Mouse (Mus musculus) neural tube, embryonic 11.5 days (tissue): Measurements from ENCODE around the gene Nags. TPM values are rescaled to one million over a fixed set of nuclear protein-coding genes. Genes with fewer than 3 reads are reported as not detected.

Experiments
- ATAC-seq: fragments of 200-750 bp; cut with Nextera tagmentation; 2 replicates; pipeline ENCODE4 v1.8.0; 2017; ENCODE audit warnings: moderate number of reproducible peaks, mild to moderate bottlenecking, moderate TSS enrichment, moderate library complexity; ENCODE audit not compliant: insufficient read depth, low FRiP score, low TSS enrichment
- DNase-seq: peaks from one replicate; pipeline ENCODE4 v3.0.0-alpha.2; 2015; ENCODE audit warnings: low spot score
- H3K27ac ChIP-seq: fragments of 300-500 bp; sonication (generic); 2 replicates; pipeline ENCODE4 v1.5.1; 2014; ENCODE audit warnings: low read depth, mild to moderate bottlenecking, low read length
- H3K27me3 ChIP-seq: fragments of 300-500 bp; sonication (generic); 2 replicates; pipeline ENCODE4 v1.6.1; 2014; ENCODE audit warnings: mild to moderate bottlenecking, low read length, mixed read lengths; ENCODE audit not compliant: control insufficient read depth, insufficient read depth
- H3K36me3 ChIP-seq: fragments of 300-500 bp; sonication (generic); 2 replicates; pipeline ENCODE4 v1.6.1; 2014; ENCODE audit warnings: mild to moderate bottlenecking, low read length, moderate library complexity, mixed read lengths; ENCODE audit not compliant: control insufficient read depth, insufficient read depth
- H3K4me1 ChIP-seq: fragments of 300-500 bp; sonication (generic); 2 replicates; pipeline ENCODE4 v1.6.1; 2014; ENCODE audit warnings: low read length, mixed read lengths; ENCODE audit not compliant: control insufficient read depth, insufficient read depth
- H3K4me2 ChIP-seq: fragments of 300-500 bp; sonication (generic); 2 replicates; pipeline ENCODE4 v1.6.1; 2014; ENCODE audit warnings: low read depth, mild to moderate bottlenecking, moderate library complexity
- H3K4me3 ChIP-seq: fragments of 300-500 bp; sonication (generic); 2 replicates; pipeline ENCODE4 v1.5.1; 2014; ENCODE audit warnings: low read depth, low read length
- H3K9ac ChIP-seq: fragments of 300-500 bp; sonication (generic); 2 replicates; pipeline ENCODE4 v1.6.1; 2014; ENCODE audit warnings: mild to moderate bottlenecking, low read length
- H3K9me3 ChIP-seq: fragments of 300-500 bp; sonication (generic); 2 replicates; pipeline ENCODE4 v1.6.1; 2016; ENCODE audit warnings: low read length; ENCODE audit not compliant: control insufficient read depth
- WGBS: fragments of 180-500 bp; shearing (Covaris S2); extraction: QIAGEN DNeasy Blood & Tissue Kit; methylation state at CpG from one replicate; pipeline ENCODE4 v1.1.7; 2014; 5-methylcytosine and 5-hydroxymethylcytosine counted together
- polyA plus RNA-seq: library from polyadenylated mRNA; unstranded; fragments of >200 nt; fragmentation: Nextera tagmentation; extraction: Ambion mirVana; gene quantifications from 2 replicates; pipeline ENCODE4 v1.2.1, GENCODE M21; 2014

The Nags gene
- polyA plus RNA-seq, 1 experiment from 2014 or later: not detected

DNA sequence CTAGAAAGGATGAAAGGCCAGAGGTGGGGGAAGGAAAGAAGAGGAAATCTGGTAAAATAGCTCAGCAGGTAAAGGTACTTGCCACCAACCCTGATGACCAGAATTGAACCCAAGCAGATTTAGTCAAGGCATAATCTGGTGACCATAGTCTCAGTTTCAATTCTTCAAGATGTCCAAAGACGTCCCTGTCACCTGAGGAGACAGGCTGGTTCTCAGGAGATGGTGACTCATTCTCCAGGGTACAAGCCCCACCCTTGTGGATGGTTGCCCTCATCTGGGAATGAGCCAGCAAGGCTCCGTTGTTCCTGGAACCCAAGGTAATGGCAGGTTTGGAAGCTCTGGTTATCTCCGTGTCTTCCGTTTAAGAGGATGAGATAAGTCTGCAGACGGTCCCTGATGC is 33.7 kb upstream of the Nags start:
- Histone ChIP-seq H3K4me2 (no peak overlapping the region), H3K4me3 (no peak overlapping the region), H3K27me3 (peaks cover 26% of the 10 kb centered on the region), H3K4me1 (peaks cover 3% of the 10 kb centered on the region; the same call in 1 of the 2 replicates), H3K36me3 (no peaks in the 10 kb centered on the region), H3K9me3 (no peaks in the 10 kb centered on the region), H3K27ac (no peak overlapping the region), H3K9ac (no peak overlapping the region)
- WGBS: 87% methylated on average over 5 of the region's 5 CpGs
- ATAC-seq: no peak
- no peak for DNase-seq

DNA sequence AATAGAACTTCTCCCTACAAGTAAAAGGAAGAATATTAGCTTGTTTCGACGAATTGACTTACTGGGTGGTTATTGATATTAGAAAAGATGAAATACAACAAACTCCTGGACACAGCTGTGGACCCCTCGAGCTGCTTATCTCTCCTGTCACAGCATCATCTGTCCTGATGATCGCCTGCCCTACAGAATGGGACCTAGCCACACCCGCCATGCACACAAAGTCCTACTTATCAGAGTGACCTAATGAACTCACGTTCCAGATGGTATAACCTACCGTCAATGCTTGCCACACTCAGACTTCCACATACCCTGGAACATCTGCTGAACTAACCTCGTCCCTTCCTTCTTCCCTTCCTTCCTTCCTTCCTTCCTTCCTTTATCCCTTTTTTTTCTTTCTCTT is 29.1 kb upstream of the Nags start:
- ATAC-seq: no peak
- no peak overlapping the region for H3K4me2 ChIP-seq
- DNase-seq: no peak
- no peaks in the 10 kb centered on the region for H3K27me3 ChIP-seq
- H3K36me3 ChIP-seq: no peaks in the 10 kb centered on the region
- no peaks in the 10 kb centered on the region for H3K9me3 ChIP-seq
- no peak overlapping the region for H3K27ac ChIP-seq
- H3K4me1 ChIP-seq: no peaks in the 10 kb centered on the region
- no peak overlapping the region for H3K9ac ChIP-seq
- WGBS: 83% methylated on average over 8 of the region's 8 CpGs
- no peak overlapping the region for H3K4me3 ChIP-seq

- no peaks in the 10 kb centered on the region for H3K4me1 ChIP-seq
- H3K27ac ChIP-seq: no peak overlapping the region
- H3K9ac ChIP-seq: no peak overlapping the region
- no peak for ATAC-seq
- DNase-seq: no peak
- H3K4me2 ChIP-seq: no peak overlapping the region
- H3K4me3 ChIP-seq: no peak overlapping the region
- H3K27me3 ChIP-seq: no peaks in the 10 kb centered on the region
- 81% methylated on average over 6 of the region's 6 CpGs for WGBS
- no peaks in the 10 kb centered on the region for H3K9me3 ChIP-seq
- no peaks in the 10 kb centered on the region for H3K36me3 ChIP-seq
These were observed 27.9 kb upstream of the Nags start for GRCm38 (mm10) chr11:102117386-102117785.

DNA sequence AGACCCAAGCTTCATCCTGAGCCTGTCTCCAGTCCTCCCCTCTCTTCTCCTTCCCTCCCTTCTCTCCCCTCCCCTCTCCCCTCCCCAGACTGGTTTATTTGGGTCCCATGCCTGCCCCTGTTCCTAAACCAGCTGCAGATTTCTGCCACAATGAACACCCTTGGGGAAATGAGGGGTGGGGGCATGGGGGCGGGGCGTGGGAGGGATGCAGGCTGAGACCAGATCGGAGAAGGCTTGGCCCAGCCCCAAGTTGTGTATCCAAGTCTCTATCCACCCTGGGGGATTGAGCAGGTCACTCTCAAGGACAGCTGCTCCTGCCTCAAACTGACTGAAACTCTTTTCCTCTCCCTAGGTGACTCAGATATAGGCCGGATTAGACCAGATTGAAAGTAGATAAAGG is 10.8 kb upstream of the Nags start:
- no peak overlapping the region for H3K4me2 ChIP-seq
- no peak overlapping the region for H3K9ac ChIP-seq
- H3K27ac ChIP-seq: no peak overlapping the region
- DNase-seq (no peak), ATAC-seq (no peak)
- WGBS: 37% methylated on average over 4 of the region's 4 CpGs
- no peaks in the 10 kb centered on the region for H3K4me1 ChIP-seq
- H3K9me3 ChIP-seq: no peaks in the 10 kb centered on the region
- no peaks in the 10 kb centered on the region for H3K36me3 ChIP-seq
- H3K27me3 ChIP-seq: no peaks in the 10 kb centered on the region
- no peak overlapping the region for H3K4me3 ChIP-seq

DNA sequence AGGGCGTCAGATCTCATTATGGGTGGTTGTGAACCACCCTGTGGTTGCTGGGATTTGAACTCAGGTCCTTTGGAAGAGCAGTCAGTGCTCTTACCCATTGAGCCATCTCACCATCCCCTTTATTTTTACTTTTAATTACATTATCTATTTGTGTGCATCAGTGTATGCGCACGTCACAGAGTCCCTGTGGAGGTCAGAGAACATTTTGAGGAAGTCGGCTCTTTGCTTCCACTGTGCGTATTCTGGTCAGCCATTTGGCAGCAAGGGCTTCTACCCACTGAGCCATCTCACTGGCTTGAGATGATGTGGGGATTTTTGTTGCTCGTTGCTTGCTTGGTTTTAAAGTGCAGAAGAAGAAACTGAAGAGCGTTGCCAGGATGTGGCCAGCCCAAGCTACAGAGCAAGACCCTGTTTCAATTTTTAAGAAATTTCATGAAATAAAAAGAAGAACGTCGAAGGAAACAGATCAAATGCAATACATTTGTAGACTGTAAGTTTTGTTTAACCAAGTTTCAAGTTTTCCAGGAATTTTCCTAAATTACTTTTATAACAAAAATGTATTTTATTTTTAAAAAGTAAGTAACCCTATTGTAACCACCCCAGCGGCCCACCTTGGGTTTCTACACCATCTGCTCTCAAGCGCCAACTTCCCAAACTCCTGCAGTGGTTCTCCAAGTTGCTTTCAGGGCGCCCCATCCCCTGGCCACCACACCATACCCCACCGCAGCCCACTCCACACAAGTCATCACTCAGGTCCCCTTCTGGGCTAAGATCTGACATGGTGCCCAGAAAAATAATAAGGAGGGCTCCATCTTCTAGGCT is 7.5 kb upstream of the Nags start:
- 0 out of 2 replicates have a peak, but pooled peaks cover 2% of the 10 kb centered on the region for H3K27me3 ChIP-seq
- 0 out of 2 replicates have a peak overlapping the region, but pooled peaks have one; percentile 44 for H3K9ac ChIP-seq
- H3K9me3 ChIP-seq: no peaks in the 10 kb centered on the region
- ATAC-seq (no peak), DNase-seq (no peak)
- H3K36me3 ChIP-seq: no peaks in the 10 kb centered on the region
- H3K27ac ChIP-seq: no peak overlapping the region
- H3K4me1 ChIP-seq: no peaks in the 10 kb centered on the region
- WGBS: 48% methylated on average over 13 of the region's 13 CpGs
- H3K4me3 ChIP-seq: 0 out of 2 replicates have a peak overlapping the region, but pooled peaks have one; percentile 8
- H3K4me2 ChIP-seq: peak overlapping the region; percentile 42

DNA sequence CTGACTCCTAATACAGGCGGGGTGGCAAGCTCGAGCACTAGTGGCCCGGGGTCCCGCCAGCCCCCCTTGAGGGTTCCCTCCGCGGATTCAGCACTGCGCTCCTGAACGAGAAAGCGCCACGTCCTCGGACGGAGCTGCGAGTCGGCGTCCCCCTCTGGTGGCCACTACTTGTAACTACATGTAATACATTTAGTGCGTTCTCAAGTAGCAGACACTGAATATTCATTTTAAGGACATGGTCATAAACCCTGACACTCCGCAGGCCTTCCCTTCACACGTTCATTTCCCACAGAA is 6.9 kb upstream of the Nags start:
- 0 out of 2 replicates have a peak overlapping the region, but pooled peaks have one; percentile 44 for H3K9ac ChIP-seq
- peak overlapping the region; percentile 42 for H3K4me2 ChIP-seq
- no peaks in the 10 kb centered on the region for H3K36me3 ChIP-seq
- no peaks in the 10 kb centered on the region for H3K4me1 ChIP-seq
- ATAC-seq (peak; percentile 50; the same call in 1 of the 2 replicates), DNase-seq (peak; percentile 78)
- no peaks in the 10 kb centered on the region for H3K9me3 ChIP-seq
- under 1% methylated on average over 18 of the region's 18 CpGs for WGBS
- H3K4me3 ChIP-seq: 0 out of 2 replicates have a peak overlapping the region, but pooled peaks have one; percentile 8
- 0 out of 2 replicates have a peak, but pooled peaks cover 3% of the 10 kb centered on the region for H3K27me3 ChIP-seq
- H3K27ac ChIP-seq: no peak overlapping the region

DNA sequence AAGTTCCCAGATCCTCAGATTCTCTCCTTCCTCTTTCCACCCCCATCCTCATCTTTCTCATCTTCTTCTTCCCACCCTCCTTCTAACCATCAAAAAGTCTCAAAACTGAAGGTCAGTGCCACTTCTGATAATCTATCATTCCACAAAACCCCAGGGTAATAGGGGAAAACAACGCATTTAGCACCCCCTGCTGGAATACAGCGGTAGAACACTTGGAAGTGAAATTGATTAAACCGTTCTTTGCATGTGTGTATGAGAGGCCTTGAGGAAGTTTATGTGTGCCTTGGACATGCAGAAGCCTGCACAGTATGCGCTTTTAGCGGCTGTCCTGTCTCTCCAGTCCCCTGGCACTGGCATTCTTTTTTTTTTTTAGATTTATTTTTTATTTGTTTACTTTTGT is 4.8 kb upstream of the Nags start:
- no peak overlapping the region for H3K27ac ChIP-seq
- no peak overlapping the region for H3K9ac ChIP-seq
- no peaks in the 10 kb centered on the region for H3K9me3 ChIP-seq
- H3K4me1 ChIP-seq: no peaks in the 10 kb centered on the region
- ATAC-seq (no peak), DNase-seq (peak; percentile 52)
- H3K36me3 ChIP-seq: no peaks in the 10 kb centered on the region
- H3K27me3 ChIP-seq: peaks cover 21% of the 10 kb centered on the region
- no peak overlapping the region for H3K4me2 ChIP-seq
- no peak overlapping the region for H3K4me3 ChIP-seq
- 4% methylated on average over 5 of the region's 5 CpGs for WGBS

DNA sequence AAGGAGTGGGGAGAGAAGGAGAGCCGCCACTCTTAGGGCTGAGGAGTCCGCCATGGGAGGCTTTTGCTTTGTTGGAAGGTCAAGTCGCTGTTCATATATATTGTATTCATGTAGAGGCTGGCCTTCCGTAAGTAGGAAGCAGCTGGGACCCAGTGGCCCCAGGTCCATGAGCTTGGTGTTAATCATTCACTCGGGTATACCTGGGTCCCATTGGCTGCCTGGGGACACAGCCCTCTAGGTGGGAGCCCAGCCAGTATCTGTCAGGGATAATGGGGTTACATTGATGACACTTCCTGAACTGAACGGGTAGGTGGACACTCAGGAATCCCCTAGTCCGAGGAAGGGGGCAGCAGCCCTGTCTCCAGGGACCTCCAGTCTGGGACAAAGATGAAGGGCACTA is 3.0 kb upstream of the Nags start:
- Histone ChIP-seq H3K9ac (no peak overlapping the region), H3K4me2 (no peak overlapping the region), H3K27ac (no peak overlapping the region), H3K4me1 (no peaks in the 10 kb centered on the region; the same call in 1 of the 2 replicates), H3K4me3 (no peak overlapping the region), H3K9me3 (no peaks in the 10 kb centered on the region), H3K27me3 (peaks cover 40% of the 10 kb centered on the region), H3K36me3 (no peaks in the 10 kb centered on the region)
- ATAC-seq: no peak
- 72% methylated on average over 7 of the region's 7 CpGs for WGBS
- DNase-seq: no peak

GRCm38 (mm10) chr11:102144957-102145470 is 299 bp upstream of the Nags start:
- DNase-seq (no peak), ATAC-seq (no peak)
- Histone ChIP-seq H3K36me3 (no peaks in the 10 kb centered on the region), H3K4me2 (peak overlapping the region; percentile 30), H3K9me3 (no peaks in the 10 kb centered on the region), H3K27ac (no peak overlapping the region), H3K4me1 (no peaks in the 10 kb centered on the region; the same call in 1 of the 2 replicates), H3K27me3 (peaks cover 60% of the 10 kb centered on the region), H3K9ac (no peak overlapping the region), H3K4me3 (peak overlapping the region; percentile 24)
- WGBS: 24% methylated on average over 13 of the region's 13 CpGs
